Mouse (Mus musculus) regulatory T cell (primary cell): ENCODE results near the gene Sectm1b.
"Not testable (repeated sequence)": the region's sequence is repeated elsewhere in the genome, so short reads cannot be mapped to it uniquely, and the experiment has no call there.

ENCODE experiments used
- in situ Hi-C: fragments of 300-600 bp; cut with MboI, MseI; formaldehyde crosslinking; loops from one replicate; pipeline ENCODE4 v1.15.1; 2025; ENCODE audit warnings: high pct_unique_total_duplicates

The Sectm1b gene

GRCm38 (mm10) chr11:121069662-121070061, 6.3 kb upstream of the Sectm1b start:
- in situ Hi-C loops = loop anchor here (5.0 kb wide), 1 partner anchor 48 kb away; the partner anchor contains the start of gene Tex19.2

GRCm38 (mm10) chr11:121067895-121068294, 4.5 kb upstream of the Sectm1b start:
- in situ Hi-C loops = loop anchor here (5.0 kb wide), 1 partner anchor 49 kb away; the partner anchor contains the start of gene Tex19.2

- in situ Hi-C loops = no loop called here
Measured at GRCm38 (mm10) chr11:121064197-121064596, 828 bp upstream of the Sectm1b start.

- in situ Hi-C loops = no loop called here
Measured at GRCm38 (mm10) chr11:121061615-121062014, 1.8 kb downstream of the Sectm1b start.

GRCm38 (mm10) chr11:121060401-121061067, 2.8 kb downstream of the Sectm1b start:
- in situ Hi-C loops = not testable (repeated sequence)

- in situ Hi-C loops = no loop called here
Measured at GRCm38 (mm10) chr11:121059471-121059870, 3.9 kb downstream of the Sectm1b start.

- in situ Hi-C loops = no loop called here
Measured at GRCm38 (mm10) chr11:121058956-121059355, 4.4 kb downstream of the Sectm1b start.

GRCm38 (mm10) chr11:121058122-121058521, 5.2 kb downstream of the Sectm1b start:
- in situ Hi-C loops = no loop called here

- in situ Hi-C loops = no loop called here
Measured at GRCm38 (mm10) chr11:121056536-121057236, 6.7 kb downstream of the Sectm1b start.

- in situ Hi-C loops = no loop called here
Measured at GRCm38 (mm10) chr11:121053536-121053935, 9.8 kb downstream of the Sectm1b start.

- in situ Hi-C loops = no loop called here
Measured at GRCm38 (mm10) chr11:121052387-121052786, 11.0 kb downstream of the Sectm1b start.

GRCm38 (mm10) chr11:121051793-121052192, 11.6 kb downstream of the Sectm1b start:
- in situ Hi-C loops = no loop called here

- in situ Hi-C loops = loop anchor here (25.0 kb wide), 1 partner anchor 1238 kb away; no protein-coding TSS in a partner anchor
Measured at GRCm38 (mm10) chr11:121049840-121050239, 13.5 kb downstream of the Sectm1b start.

GRCm38 (mm10) chr11:121047826-121048399, 15.5 kb downstream of the Sectm1b start:
- in situ Hi-C loops = loop anchor here (25.0 kb wide), 1 partner anchor 1236 kb away; no protein-coding TSS in a partner anchor

- in situ Hi-C loops = loop anchor here (25.0 kb wide), 1 partner anchor 1233 kb away; no protein-coding TSS in a partner anchor
Measured at GRCm38 (mm10) chr11:121045286-121045685, 18.1 kb downstream of the Sectm1b start.

- in situ Hi-C loops = loop anchor here (25.0 kb wide), 1 partner anchor 1231 kb away; no protein-coding TSS in a partner anchor
Measured at GRCm38 (mm10) chr11:121043025-121043424, 20.3 kb downstream of the Sectm1b start.

- in situ Hi-C loops = loop anchor here (25.0 kb wide), 1 partner anchor 1230 kb away; no protein-coding TSS in a partner anchor
Measured at GRCm38 (mm10) chr11:121042480-121042879, 20.9 kb downstream of the Sectm1b start.

GRCm38 (mm10) chr11:121041636-121042035, 21.7 kb downstream of the Sectm1b start:
- in situ Hi-C loops = loop anchor here (25.0 kb wide), 1 partner anchor 1229 kb away; no protein-coding TSS in a partner anchor

- in situ Hi-C loops = loop anchor here (25.0 kb wide), 1 partner anchor 1229 kb away; no protein-coding TSS in a partner anchor
Measured at GRCm38 (mm10) chr11:121041212-121041611, 22.2 kb downstream of the Sectm1b start.

GRCm38 (mm10) chr11:121039302-121039701, 24.1 kb downstream of the Sectm1b start, which contains the start of gene Cd7:
Gene Cd7 (minus strand): TSS chr11:121039418.
- in situ Hi-C loops = loop anchor here (25.0 kb wide), 1 partner anchor 1227 kb away; no protein-coding TSS in a partner anchor

GRCm38 (mm10) chr11:121038366-121039240, 24.8 kb downstream of the Sectm1b start:
- in situ Hi-C loops = loop anchor here (25.0 kb wide), 1 partner anchor 1226 kb away; no protein-coding TSS in a partner anchor
